Mouse (Mus musculus): ENCODE measurements around the gene Xcr1.
A peak's percentile ranks its signal among the peaks of the same experiment; 100 is the strongest.

Xcr1 gene

GRCm38 (mm10) chr9:123814821-123815220, 47.0 kb downstream of the Xcr1 start:
- DNase-seq = peak; percentile 61

GRCm38 (mm10) chr9:123814326-123814725, 47.5 kb downstream of the Xcr1 start:
- DNase-seq = no peak

- no peak for DNase-seq
Observed at GRCm38 (mm10) chr9:123811831-123812230, 50.0 kb downstream of the Xcr1 start.

- DNase-seq = no peak
Observed at GRCm38 (mm10) chr9:123808583-123808982, 53.2 kb downstream of the Xcr1 start.

- no peak for DNase-seq
Observed at GRCm38 (mm10) chr9:123806267-123806666, 55.6 kb downstream of the Xcr1 start, which contains the start of gene Cxcr6. Gene Cxcr6 (plus strand): TSS chr9:123806475.

GRCm38 (mm10) chr9:123805241-123805640, 56.6 kb downstream of the Xcr1 start:
- no peak for DNase-seq

- no peak for DNase-seq
Observed at GRCm38 (mm10) chr9:123802896-123803295, 58.9 kb downstream of the Xcr1 start.

GRCm38 (mm10) chr9:123802421-123802820, 59.4 kb downstream of the Xcr1 start:
- DNase-seq = no peak

Measured in cerebellum, adult 11-12 months (tissue).